Mouse (Mus musculus) embryonic facial prominence, embryonic 13.5 days (tissue): ENCODE results near the gene Tmem183a. TPM values are rescaled to one million over a fixed set of nuclear protein-coding genes. Genes with fewer than 3 reads are reported as not detected.

Experiments used
- ATAC-seq: fragments of 200-750 bp; cut with Nextera tagmentation; 2 replicates; pipeline ENCODE4 v1.8.0; 2017; ENCODE audit warnings: low read depth; ENCODE audit not compliant: insufficient number of reproducible peaks, insufficient read depth, low FRiP score, low TSS enrichment
- H3K27ac ChIP-seq: fragments of 300-500 bp; sonication (generic); 2 replicates; pipeline ENCODE4 v1.5.1; 2015; ENCODE audit warnings: moderate library complexity, mild to moderate bottlenecking, inconsistent platforms
- H3K27me3 ChIP-seq: fragments of 300-500 bp; sonication (generic); 2 replicates; pipeline ENCODE4 v1.6.1; 2015; ENCODE audit warnings: mild to moderate bottlenecking, inconsistent platforms
- H3K36me3 ChIP-seq: fragments of 300-500 bp; sonication (generic); 2 replicates; pipeline ENCODE4 v1.6.1; 2015; ENCODE audit warnings: mild to moderate bottlenecking, inconsistent platforms
- H3K4me1 ChIP-seq: fragments of 300-500 bp; sonication (generic); 2 replicates; pipeline ENCODE4 v1.6.1; 2015; ENCODE audit warnings: inconsistent platforms
- H3K4me2 ChIP-seq: fragments of 300-500 bp; sonication (generic); 2 replicates; pipeline ENCODE4 v1.6.1; 2015; ENCODE audit warnings: moderate library complexity, mild to moderate bottlenecking, inconsistent platforms
- H3K4me3 ChIP-seq: fragments of 300-500 bp; sonication (generic); 2 replicates; pipeline ENCODE4 v1.5.1; 2015; ENCODE audit warnings: mild to moderate bottlenecking, inconsistent platforms
- H3K9ac ChIP-seq: fragments of 300-500 bp; sonication (generic); 2 replicates; pipeline ENCODE4 v1.6.1; 2015; ENCODE audit warnings: mild to moderate bottlenecking, inconsistent platforms
- H3K9me3 ChIP-seq: fragments of 300-500 bp; sonication (generic); 2 replicates; pipeline ENCODE4 v1.6.1; 2016; ENCODE audit warnings: inconsistent platforms
- WGBS: fragments of 180-500 bp; shearing (Covaris S2); methylation state at CpG from one replicate; pipeline ENCODE4 v1.1.7; 2015; ENCODE audit warnings: mixed read lengths; 5-methylcytosine and 5-hydroxymethylcytosine counted together
- polyA plus RNA-seq: library from polyadenylated mRNA; unstranded; fragments of >200 nt; fragmentation: Nextera tagmentation; extraction: Ambion mirVana; gene quantifications from 2 replicates; pipeline ENCODE4 v1.2.1, GENCODE M21; 2015

The Tmem183a gene
- 84.1 and 89.7 TPM in 2 replicates for polyA plus RNA-seq

DNA sequence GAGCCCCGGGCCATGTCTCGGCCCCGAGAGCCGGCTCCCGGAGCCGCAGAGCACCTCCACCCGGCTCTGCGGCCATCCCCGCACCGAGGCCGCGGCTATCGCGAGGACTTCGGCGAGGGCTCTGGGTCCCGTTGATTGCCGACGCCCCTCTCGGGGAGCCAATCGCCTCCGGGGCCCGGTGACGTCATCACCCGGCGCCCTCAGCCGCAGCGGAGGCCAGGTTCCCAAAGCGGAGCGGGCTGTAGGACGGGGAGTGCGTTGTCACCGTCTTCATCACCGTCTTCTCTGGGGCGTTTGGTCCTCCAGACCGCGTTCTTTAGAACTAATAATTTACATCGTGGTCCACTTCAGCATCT is at the start of gene Tmem183a:
TSS of gene Tmem183a (minus strand) at position 123 of the 356 bp plus-strand sequence.
- Histone ChIP-seq H3K4me2 (peak within 1 kb of the TSS; percentile 84), H3K9ac (peak within 1 kb of the TSS; percentile 94), H3K36me3 (peaks cover 25% of the 10 kb centered on the region), H3K4me1 (peaks cover 9% of the 10 kb centered on the region), H3K27ac (peak within 1 kb of the TSS; percentile 80), H3K9me3 (no peaks in the 10 kb centered on the region), H3K4me3 (peak within 1 kb of the TSS; percentile 89), H3K27me3 (no peaks in the 10 kb centered on the region)
- ATAC-seq = peak; percentile 93
- 0% methylated on average over 38 of the region's 38 CpGs for WGBS

DNA sequence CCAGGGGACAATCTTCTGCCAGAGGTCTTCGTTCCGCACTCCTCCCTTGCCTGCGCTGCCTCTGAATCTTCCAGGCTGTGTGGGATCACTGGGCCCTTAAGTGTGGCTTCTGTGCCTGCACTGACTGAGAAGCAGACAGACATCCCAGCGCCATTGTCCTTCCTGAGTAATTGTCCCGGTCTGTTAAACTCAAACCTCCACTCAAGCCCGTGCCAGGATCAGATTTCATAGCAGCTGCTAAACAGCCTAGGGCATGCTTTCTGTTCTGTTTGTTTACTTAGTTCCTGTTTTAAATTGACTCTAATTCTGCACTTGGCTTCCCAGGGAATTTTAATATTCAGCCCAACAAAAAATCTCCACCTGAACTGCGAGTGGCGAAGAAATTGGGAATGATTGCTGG is 46.3 kb upstream of the Tmem183a start:
- 56% methylated on average over 8 of the region's 8 CpGs for WGBS
- peaks cover 25% of the 10 kb centered on the region for H3K4me1 ChIP-seq
- H3K9me3 ChIP-seq = no peaks in the 10 kb centered on the region
- H3K9ac ChIP-seq = 0 out of 2 replicates have a peak overlapping the region, but pooled peaks have one; percentile 16
- no peak overlapping the region for H3K27ac ChIP-seq
- H3K27me3 ChIP-seq = no peaks in the 10 kb centered on the region
- no peak overlapping the region for H3K4me2 ChIP-seq
- ATAC-seq = no peak
- no peak overlapping the region for H3K4me3 ChIP-seq
- H3K36me3 ChIP-seq = peaks cover 43% of the 10 kb centered on the region

DNA sequence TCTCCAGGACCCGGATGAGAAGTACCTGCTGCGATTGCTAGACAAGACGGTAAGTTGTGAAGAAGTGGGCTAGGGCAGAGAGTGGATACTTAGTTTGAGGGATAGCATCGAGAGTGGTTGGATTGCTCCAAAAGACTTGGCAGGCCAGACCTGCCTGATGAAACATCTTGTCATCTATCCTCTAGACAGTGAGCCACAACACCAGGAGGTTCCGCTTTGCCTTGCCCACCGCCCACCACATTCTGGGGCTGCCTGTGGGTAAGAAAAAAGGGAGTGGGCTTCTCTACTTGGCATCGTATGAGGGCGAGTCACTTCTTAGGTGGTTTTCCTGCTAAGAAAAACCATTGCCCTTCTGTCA is 44.6 kb upstream of the Tmem183a start:
- peaks cover 37% of the 10 kb centered on the region for H3K36me3 ChIP-seq
- H3K4me3 ChIP-seq = peak overlapping the region; percentile 77
- peak overlapping the region; percentile 78 for H3K4me2 ChIP-seq
- H3K9ac ChIP-seq = peak overlapping the region; percentile 80
- no peaks in the 10 kb centered on the region for H3K9me3 ChIP-seq
- no peaks in the 10 kb centered on the region for H3K27me3 ChIP-seq
- 29% methylated on average over 8 of the region's 8 CpGs for WGBS
- peak; percentile 39; the same call in 1 of the 2 replicates for ATAC-seq
- H3K4me1 ChIP-seq = peaks cover 25% of the 10 kb centered on the region
- peak overlapping the region; percentile 81 for H3K27ac ChIP-seq

DNA sequence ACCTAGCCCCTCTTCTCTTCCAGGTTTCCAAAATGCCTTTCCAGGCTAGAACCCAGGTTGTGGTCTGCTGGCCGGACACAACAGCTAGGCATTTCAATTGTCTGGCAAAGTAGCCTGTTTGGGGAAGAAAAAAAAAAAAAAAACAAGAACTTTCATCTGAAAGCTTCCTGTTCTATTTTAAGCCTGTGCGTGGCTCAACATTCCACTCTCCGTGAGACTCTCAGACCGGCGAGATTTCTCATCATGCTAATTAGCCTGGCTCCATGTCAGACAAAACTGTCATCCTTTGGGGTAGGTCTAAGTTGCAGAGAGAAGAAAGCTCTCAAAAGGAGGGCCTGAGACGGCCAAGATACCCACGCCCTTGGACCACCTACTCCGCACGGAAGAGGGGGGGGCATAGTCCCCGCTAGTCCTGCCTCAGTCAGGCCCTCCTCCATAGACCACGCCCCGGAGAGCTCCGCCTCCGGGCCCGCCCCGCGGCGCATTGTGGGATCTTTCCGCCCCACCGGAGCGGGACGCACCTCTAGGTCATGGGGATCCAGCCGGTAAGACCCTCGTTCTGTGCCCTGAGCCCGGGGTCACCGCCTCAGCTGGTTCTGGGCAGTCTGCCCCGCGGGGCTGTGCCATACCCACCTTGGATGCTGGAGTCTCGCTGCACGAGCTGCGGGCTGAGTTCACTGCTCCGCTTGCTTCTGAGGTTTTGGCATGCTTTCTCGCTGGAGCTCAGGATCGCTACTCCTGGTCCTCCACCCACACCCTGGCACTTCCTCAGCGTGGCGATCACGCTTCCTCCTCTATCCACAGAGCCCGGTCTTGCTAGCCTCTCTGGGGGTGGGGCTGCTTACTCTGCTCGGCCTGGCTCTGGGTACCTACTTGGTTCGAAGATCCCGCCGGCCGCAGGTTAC is 44.0 kb upstream of the Tmem183a start, which contains the start of gene Cyb5r1:
TSS of gene Cyb5r1 (plus strand) at position 51 of the 905 bp plus-strand sequence.
- Histone ChIP-seq H3K4me1 (peaks cover 20% of the 10 kb centered on the region), H3K4me2 (peak within 1 kb of the TSS; percentile 78), H3K9ac (peak within 1 kb of the TSS; percentile 80), H3K4me3 (peak within 1 kb of the TSS; percentile 77), H3K9me3 (no peaks in the 10 kb centered on the region), H3K27me3 (no peaks in the 10 kb centered on the region), H3K36me3 (peaks cover 31% of the 10 kb centered on the region), H3K27ac (peak within 1 kb of the TSS; percentile 81)
- ATAC-seq = peak; percentile 93
- WGBS = under 1% methylated on average over 43 of the region's 43 CpGs

DNA sequence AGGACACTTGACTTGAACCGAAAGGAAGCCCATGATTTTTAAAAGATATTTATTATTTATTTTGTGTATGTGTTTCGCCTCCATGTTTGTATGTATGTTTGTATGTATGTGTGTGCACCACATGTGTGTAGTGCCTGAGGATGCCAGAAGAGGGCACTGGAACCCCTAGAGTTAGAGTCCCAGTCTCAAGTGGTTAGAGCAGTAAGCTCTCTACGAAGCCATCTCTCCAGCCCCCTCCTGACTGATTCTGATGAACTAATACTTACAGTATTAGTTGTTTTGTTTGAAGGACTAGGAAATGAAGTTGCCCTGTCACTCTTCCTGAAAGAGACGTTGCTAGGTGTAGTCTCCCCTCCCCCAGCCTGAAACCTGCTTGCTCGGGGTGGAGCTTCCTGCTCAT is 38.0 kb upstream of the Tmem183a start:
- Histone ChIP-seq H3K27me3 (no peaks in the 10 kb centered on the region), H3K36me3 (no peaks in the 10 kb centered on the region), H3K27ac (no peak overlapping the region), H3K4me2 (no peak overlapping the region), H3K4me1 (no peaks in the 10 kb centered on the region), H3K9me3 (no peaks in the 10 kb centered on the region), H3K9ac (no peak overlapping the region), H3K4me3 (no peak overlapping the region)
- WGBS = 52% methylated on average over 5 of the region's 5 CpGs
- ATAC-seq = no peak

DNA sequence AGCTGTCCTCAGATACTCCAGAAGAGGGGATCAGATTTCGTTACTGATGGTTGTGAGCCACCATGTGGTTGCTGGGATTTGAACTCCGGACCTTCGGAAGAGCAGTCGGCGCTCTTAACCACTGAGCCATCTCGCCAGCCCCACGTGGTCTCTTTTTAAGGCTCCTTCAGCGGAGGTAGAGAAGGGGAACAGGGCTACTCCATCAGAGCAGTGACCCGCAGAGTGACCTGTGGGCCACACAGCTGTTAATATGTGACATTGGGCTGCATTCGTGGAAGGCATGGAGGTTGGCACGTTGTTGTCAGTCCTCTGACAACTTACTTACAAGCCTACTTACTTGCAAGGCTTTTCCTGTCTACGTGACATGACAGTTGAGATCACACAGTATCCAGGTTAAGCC is 36.4 kb upstream of the Tmem183a start:
- no peak for ATAC-seq
- H3K9me3 ChIP-seq = no peaks in the 10 kb centered on the region
- no peak overlapping the region for H3K4me2 ChIP-seq
- H3K36me3 ChIP-seq = no peaks in the 10 kb centered on the region
- H3K27ac ChIP-seq = no peak overlapping the region
- H3K27me3 ChIP-seq = no peaks in the 10 kb centered on the region
- no peaks in the 10 kb centered on the region for H3K4me1 ChIP-seq
- 89% methylated on average over 12 of the region's 12 CpGs for WGBS
- no peak overlapping the region for H3K9ac ChIP-seq
- no peak overlapping the region for H3K4me3 ChIP-seq

DNA sequence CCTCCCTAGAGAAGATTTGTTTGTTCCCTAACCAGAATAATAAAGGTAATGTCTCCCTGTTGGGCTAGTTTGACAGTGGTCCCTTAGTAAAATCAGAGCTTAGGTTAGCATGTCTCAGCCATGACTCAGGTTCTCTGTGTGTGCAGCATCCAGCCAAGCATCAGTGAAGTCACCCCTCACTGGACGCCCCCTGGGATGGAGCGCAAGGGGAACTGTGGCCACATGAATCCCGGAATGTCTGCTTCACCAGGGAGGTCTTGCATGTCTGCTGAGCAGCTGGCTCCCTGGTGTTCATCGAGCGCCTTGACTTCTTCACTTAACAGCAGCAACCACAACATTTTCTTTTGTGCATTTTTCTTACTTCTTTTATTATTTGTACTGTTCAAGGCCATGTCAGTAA is 32.0 kb upstream of the Tmem183a start:
- H3K4me2 ChIP-seq = no peak overlapping the region
- H3K9ac ChIP-seq = no peak overlapping the region
- no peak overlapping the region for H3K27ac ChIP-seq
- WGBS = 52% methylated on average over 5 of the region's 5 CpGs
- no peaks in the 10 kb centered on the region for H3K36me3 ChIP-seq
- H3K9me3 ChIP-seq = no peaks in the 10 kb centered on the region
- no peak for ATAC-seq
- H3K4me3 ChIP-seq = no peak overlapping the region
- no peaks in the 10 kb centered on the region for H3K27me3 ChIP-seq
- no peaks in the 10 kb centered on the region for H3K4me1 ChIP-seq

DNA sequence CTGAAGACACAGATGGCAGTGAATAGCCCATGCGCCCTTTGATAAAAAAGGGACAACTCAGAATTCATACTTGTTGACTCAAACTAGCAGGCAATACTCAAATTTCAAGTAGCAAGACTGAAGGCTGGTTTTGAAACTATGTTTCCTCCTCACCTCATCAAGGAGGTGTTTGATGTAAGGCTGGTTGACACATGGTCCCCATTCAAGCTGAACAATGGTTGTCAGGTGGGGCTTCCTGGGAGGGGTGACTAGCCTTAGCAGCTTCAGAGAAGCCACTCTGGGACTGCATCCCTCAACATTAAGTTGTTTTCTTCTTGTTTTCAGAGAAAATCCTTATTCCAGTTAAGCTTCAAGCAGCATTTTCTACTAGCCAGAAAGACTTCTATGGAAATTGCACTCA is 23.9 kb upstream of the Tmem183a start, which contains the start of gene 4933406M09Rik:
TSS of gene 4933406M09Rik (plus strand) at position 275 of the 400 bp plus-strand sequence.
- 95% methylated on average over 1 of the region's 1 CpGs for WGBS

DNA sequence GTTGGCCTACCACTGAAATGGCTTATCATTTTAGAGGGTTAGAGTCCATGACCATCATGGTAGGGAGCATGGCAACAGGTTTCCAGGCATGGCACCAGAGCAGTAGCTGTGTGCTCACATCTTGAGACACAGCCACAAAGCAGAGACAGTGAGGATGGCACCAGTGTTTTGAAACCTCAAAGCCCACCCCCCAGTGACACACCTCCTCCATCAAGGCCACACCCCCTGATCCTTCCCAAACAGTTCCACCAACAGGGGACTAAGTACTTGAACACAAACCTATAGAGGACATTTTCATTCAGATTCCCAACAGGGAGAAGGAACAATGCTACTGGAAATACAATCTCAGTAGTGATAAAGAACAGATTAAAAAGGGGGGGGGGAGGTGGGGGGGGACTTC is 23.4 kb upstream of the Tmem183a start:
- no peak overlapping the region for H3K9ac ChIP-seq
- H3K36me3 ChIP-seq = no peaks in the 10 kb centered on the region
- no peak overlapping the region for H3K4me2 ChIP-seq
- ATAC-seq = no peak
- H3K4me3 ChIP-seq = no peak overlapping the region
- H3K4me1 ChIP-seq = peaks cover 9% of the 10 kb centered on the region
- H3K27ac ChIP-seq = no peak overlapping the region
- H3K27me3 ChIP-seq = no peaks in the 10 kb centered on the region
- no peaks in the 10 kb centered on the region for H3K9me3 ChIP-seq

More for the DNA sequence above, 23.9 kb upstream of the Tmem183a start, which contains the start of gene 4933406M09Rik:
- no peak within 1 kb of the TSS for H3K4me2 ChIP-seq
- H3K4me3 ChIP-seq = no peak within 1 kb of the TSS
- peaks cover 9% of the 10 kb centered on the region for H3K4me1 ChIP-seq
- H3K36me3 ChIP-seq = no peaks in the 10 kb centered on the region
- ATAC-seq = no peak
- no peak within 1 kb of the TSS for H3K27ac ChIP-seq
- H3K9me3 ChIP-seq = no peaks in the 10 kb centered on the region
- no peak within 1 kb of the TSS for H3K9ac ChIP-seq
- H3K27me3 ChIP-seq = no peaks in the 10 kb centered on the region

DNA sequence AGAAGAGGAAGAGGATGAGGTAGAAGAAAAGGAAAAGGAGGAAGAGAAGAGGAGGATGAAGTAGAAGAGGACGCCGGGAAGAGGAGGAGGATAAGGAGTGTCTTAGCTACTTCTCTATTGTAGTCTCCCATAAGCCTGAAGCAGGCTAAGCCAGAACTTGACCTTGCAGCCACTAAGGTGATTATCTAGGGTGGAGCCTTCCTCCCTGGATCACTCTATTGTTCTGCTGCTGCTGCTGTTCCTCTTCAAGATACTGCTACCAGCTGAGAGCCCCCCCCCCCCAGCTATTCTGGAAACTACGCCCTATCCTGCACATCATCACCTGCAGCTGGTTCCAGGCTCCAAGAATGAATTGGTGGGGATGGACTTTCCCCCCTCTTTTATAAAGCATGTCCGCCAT is 22.8 kb upstream of the Tmem183a start:
- ATAC-seq = no peak
- Histone ChIP-seq H3K27me3 (no peaks in the 10 kb centered on the region), H3K9me3 (no peaks in the 10 kb centered on the region), H3K27ac (no peak overlapping the region), H3K4me3 (no peak overlapping the region), H3K9ac (no peak overlapping the region), H3K4me1 (peaks cover 9% of the 10 kb centered on the region), H3K4me2 (no peak overlapping the region), H3K36me3 (no peaks in the 10 kb centered on the region)
- WGBS = 87% methylated on average over 4 of the region's 4 CpGs

DNA sequence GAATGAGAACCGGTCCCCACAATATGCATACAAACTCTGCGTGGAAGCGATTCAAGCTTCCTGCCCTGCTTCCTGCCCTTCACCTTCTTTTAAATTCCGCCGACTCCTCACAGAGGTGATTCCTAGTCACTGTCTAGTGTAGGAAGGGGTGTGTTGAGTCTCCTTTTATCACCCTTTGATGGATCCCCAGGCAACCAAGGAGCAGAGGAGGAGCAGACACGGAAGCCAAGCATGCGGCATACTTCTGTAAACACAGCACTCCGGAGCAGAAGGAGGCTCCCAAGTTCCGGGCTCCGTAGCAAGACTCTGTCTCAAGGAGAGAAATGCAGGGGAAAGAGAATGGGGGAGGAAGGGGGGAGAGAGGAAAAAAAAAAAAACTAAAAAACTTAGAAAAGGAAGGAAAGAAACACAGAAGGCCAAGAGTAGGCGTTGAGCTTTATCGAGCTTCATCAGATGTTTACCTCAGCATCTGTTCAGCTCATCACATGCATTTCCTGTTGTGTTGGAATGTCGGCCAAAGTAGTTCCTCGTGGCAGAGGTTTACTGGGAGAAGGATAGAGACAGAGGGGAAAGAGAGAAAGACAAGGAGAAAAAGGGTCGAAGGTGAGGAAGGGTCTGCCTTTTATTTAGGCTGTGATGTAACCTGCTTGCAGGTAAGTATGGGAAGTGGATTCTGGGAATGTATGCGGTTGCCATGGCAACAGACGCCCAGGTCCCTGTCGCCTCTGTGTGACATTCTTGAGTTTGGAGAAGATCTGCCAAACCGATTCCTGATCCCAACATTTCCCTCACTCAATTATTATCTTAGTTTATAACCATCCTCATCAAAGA is 20.2 kb upstream of the Tmem183a start:
- H3K4me1 ChIP-seq = peaks cover 9% of the 10 kb centered on the region
- H3K9me3 ChIP-seq = no peaks in the 10 kb centered on the region
- no peak overlapping the region for H3K27ac ChIP-seq
- 11% methylated on average over 19 of the region's 19 CpGs for WGBS
- H3K36me3 ChIP-seq = no peaks in the 10 kb centered on the region
- H3K9ac ChIP-seq = peak overlapping the region; percentile 58
- peak overlapping the region; percentile 61 for H3K4me2 ChIP-seq
- ATAC-seq = no peak
- no peaks in the 10 kb centered on the region for H3K27me3 ChIP-seq
- H3K4me3 ChIP-seq = peak overlapping the region; percentile 37
